Mouse (Mus musculus) neural tube, embryonic 13.5 days (tissue): ENCODE measurements around the gene Inppl1. TPM values are rescaled to one million over a fixed set of nuclear protein-coding genes. Genes with fewer than 3 reads are reported as not detected.
A peak's percentile ranks its signal among the peaks of the same experiment; 100 is the strongest.

Source experiments
- ATAC-seq: fragments of 200-750 bp; cut with Nextera tagmentation; 2 replicates; pipeline ENCODE4 v1.8.0; 2017; ENCODE audit warnings: low read depth, mild to moderate bottlenecking, moderate TSS enrichment, moderate library complexity
- H3K27ac ChIP-seq: fragments of 300-500 bp; sonication (generic); replicated peaks from 2 replicates; pipeline ENCODE4 v1.5.1; 2015; ENCODE audit warnings: moderate library complexity, mild to moderate bottlenecking, inconsistent platforms
- H3K27me3 ChIP-seq: fragments of 300-500 bp; sonication (generic); 2 replicates; pipeline ENCODE4 v1.6.1; 2015; ENCODE audit warnings: mild to moderate bottlenecking, inconsistent platforms
- H3K36me3 ChIP-seq: fragments of 300-500 bp; sonication (generic); 2 replicates; pipeline ENCODE4 v1.6.1; 2015; ENCODE audit warnings: mild to moderate bottlenecking, inconsistent platforms
- H3K4me1 ChIP-seq: fragments of 300-500 bp; sonication (generic); replicated peaks from 2 replicates; pipeline ENCODE4 v1.6.1; 2015; ENCODE audit warnings: inconsistent platforms
- H3K4me2 ChIP-seq: fragments of 300-500 bp; sonication (generic); 2 replicates; pipeline ENCODE4 v1.6.1; 2015; ENCODE audit warnings: inconsistent platforms, mild to moderate bottlenecking, moderate library complexity
- H3K4me3 ChIP-seq: fragments of 300-500 bp; sonication (generic); 2 replicates; pipeline ENCODE4 v1.5.1; 2015; ENCODE audit warnings: mild to moderate bottlenecking, inconsistent platforms
- H3K9ac ChIP-seq: fragments of 300-500 bp; sonication (generic); 2 replicates; pipeline ENCODE4 v1.6.1; 2015; ENCODE audit warnings: moderate library complexity, mild to moderate bottlenecking, inconsistent platforms
- H3K9me3 ChIP-seq: fragments of 300-500 bp; sonication (generic); 2 replicates; pipeline ENCODE4 v1.6.1; 2016; ENCODE audit warnings: inconsistent platforms
- WGBS: fragments of 180-500 bp; shearing (Covaris S2); methylation state at CpG from one replicate; pipeline ENCODE4 v1.1.7; 2015; 5-methylcytosine and 5-hydroxymethylcytosine counted together
- polyA plus RNA-seq: library from polyadenylated mRNA; unstranded; fragments of >200 nt; fragmentation: Nextera tagmentation; extraction: Ambion mirVana; gene quantifications from 2 replicates; pipeline ENCODE4 v1.2.1, GENCODE M21; 2015

Gene Inppl1
- polyA plus RNA-seq = 17.4 and 22.2 TPM in 2 replicates

- no peaks in the 10 kb centered on the region for H3K9me3 ChIP-seq
- peak within 1 kb of the TSS; percentile 82 for H3K9ac ChIP-seq
- peak within 1 kb of the TSS; percentile 98 for H3K4me2 ChIP-seq
- H3K36me3 ChIP-seq = no peaks in the 10 kb centered on the region
- peak within 1 kb of the TSS; percentile 87 for H3K27ac ChIP-seq
- H3K4me3 ChIP-seq = peak within 1 kb of the TSS; percentile 54
- peaks cover 52% of the 10 kb centered on the region for H3K4me1 ChIP-seq
- peak; percentile 74 for ATAC-seq
- no peaks in the 10 kb centered on the region; the same call in 1 of the 2 replicates for H3K27me3 ChIP-seq
- WGBS = under 1% methylated on average over 64 of the region's 64 CpGs
Measured at GRCm38 (mm10) chr7:101837606-101838471, at the start of gene Inppl1. Gene Inppl1, minus strand, starts transcription at chr7:101838229.

GRCm38 (mm10) chr7:101886274-101886673 lies 48.2 kb upstream of the Inppl1 start:
- H3K27me3 ChIP-seq = no peaks in the 10 kb centered on the region
- no peak overlapping the region for H3K4me3 ChIP-seq
- ATAC-seq = no peak
- WGBS = 87% methylated on average over 6 of the region's 6 CpGs
- H3K9me3 ChIP-seq = no peaks in the 10 kb centered on the region
- H3K4me2 ChIP-seq = no peak overlapping the region
- no peaks in the 10 kb centered on the region for H3K4me1 ChIP-seq
- H3K27ac ChIP-seq = no peak overlapping the region
- H3K9ac ChIP-seq = no peak overlapping the region
- no peaks in the 10 kb centered on the region for H3K36me3 ChIP-seq

- Histone ChIP-seq H3K4me2 (no peak overlapping the region), H3K27me3 (no peaks in the 10 kb centered on the region), H3K4me3 (no peak overlapping the region), H3K27ac (no peak overlapping the region), H3K36me3 (no peaks in the 10 kb centered on the region), H3K9me3 (no peaks in the 10 kb centered on the region), H3K9ac (no peak overlapping the region), H3K4me1 (no peaks in the 10 kb centered on the region)
- WGBS = 97% methylated on average over 4 of the region's 4 CpGs
- no peak for ATAC-seq
Measured at GRCm38 (mm10) chr7:101884160-101884559, 46.1 kb upstream of the Inppl1 start.

DNA sequence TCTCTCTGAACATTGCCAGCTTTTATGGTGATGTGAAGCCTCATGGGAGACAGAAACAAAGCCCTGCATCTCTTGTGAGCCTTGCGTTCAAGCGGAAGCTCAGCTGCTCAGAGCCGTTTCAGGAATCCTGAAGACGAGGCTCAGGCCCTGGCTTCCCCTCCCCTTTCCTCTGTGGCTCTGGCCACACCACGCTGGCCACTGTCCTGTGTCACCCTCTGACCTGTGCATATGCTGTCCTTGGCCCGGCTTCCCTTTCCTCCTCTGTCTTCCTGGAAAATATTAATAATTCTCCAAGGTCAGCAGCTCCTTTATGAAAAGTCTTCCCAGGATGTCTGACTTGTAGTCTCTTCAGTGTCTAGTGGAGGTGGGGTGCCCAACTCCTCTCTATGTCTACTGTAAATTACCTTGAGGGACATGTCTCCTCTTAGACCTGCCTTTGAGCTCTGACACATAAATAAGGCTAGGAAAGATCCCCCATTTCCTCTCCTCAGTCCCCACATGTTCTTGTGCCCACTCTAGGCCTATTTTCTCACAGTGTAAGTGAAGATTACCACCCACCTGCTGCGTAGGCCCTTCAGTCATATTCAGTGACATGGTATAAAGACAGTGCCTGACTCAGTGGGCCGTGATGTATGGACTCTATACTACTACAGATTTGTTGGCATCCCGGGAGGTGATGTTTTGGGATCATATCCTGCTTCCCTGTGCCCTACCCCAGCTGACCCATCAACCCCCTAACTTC lies 44.6 kb upstream of the Inppl1 start:
- no peak for ATAC-seq
- Histone ChIP-seq H3K36me3 (no peaks in the 10 kb centered on the region), H3K27me3 (no peaks in the 10 kb centered on the region), H3K9me3 (no peaks in the 10 kb centered on the region), H3K4me1 (no peaks in the 10 kb centered on the region), H3K27ac (no peak overlapping the region), H3K4me2 (no peak overlapping the region), H3K9ac (0 out of 2 replicates have a peak overlapping the region, but pooled peaks have one; percentile 17), H3K4me3 (no peak overlapping the region)
- WGBS = 56% methylated on average over 9 of the region's 9 CpGs

DNA sequence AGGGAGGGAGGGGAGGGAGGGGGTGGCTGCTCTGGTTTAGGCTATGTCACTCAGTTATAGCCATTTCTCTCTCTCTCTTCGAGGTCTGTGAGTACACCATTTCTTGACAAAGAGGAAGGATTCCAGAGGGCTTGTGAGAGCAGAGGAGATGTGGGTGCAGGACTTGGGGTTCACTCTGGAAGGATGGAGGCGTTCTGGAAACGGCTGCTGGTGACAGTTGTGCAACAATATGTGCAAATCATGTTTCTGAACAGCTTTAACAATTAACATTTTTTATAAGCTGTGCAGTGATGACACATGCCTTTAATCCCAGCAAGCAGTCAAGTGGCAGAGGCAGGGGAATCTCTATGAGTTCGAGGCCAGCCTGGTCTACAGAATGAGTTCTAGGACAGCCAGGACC lies 42.8 kb upstream of the Inppl1 start:
- Histone ChIP-seq H3K4me1 (no peaks in the 10 kb centered on the region), H3K27me3 (no peaks in the 10 kb centered on the region), H3K36me3 (no peaks in the 10 kb centered on the region), H3K27ac (no peak overlapping the region), H3K4me2 (no peak overlapping the region), H3K9me3 (no peaks in the 10 kb centered on the region), H3K9ac (no peak overlapping the region), H3K4me3 (no peak overlapping the region)
- WGBS = 81% methylated on average over 4 of the region's 4 CpGs
- ATAC-seq = no peak

DNA sequence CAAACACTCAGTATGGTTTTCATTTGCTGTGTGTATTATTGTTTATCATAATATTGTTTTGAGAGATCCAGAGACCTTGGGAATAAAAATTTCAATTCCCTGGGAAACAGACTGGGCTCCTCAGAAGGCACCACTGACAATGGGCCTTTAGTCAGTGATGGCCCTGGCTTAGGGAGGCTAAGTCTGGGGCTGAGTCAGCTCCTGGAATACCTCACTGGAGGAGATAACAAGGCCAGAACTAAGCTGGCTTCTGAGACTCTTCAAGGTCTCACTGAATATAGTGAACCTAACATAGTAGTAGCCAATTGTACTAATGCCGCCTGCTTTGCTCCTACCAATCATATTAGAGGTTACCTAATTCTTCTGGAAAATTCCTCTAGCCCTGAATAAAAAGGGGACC lies 37.9 kb upstream of the Inppl1 start:
- ATAC-seq = no peak
- Histone ChIP-seq H3K36me3 (no peaks in the 10 kb centered on the region), H3K4me1 (no peaks in the 10 kb centered on the region), H3K9me3 (no peaks in the 10 kb centered on the region), H3K4me3 (no peak overlapping the region), H3K27ac (no peak overlapping the region), H3K9ac (no peak overlapping the region), H3K4me2 (no peak overlapping the region), H3K27me3 (no peaks in the 10 kb centered on the region)
- WGBS = 100% methylated on average over 1 of the region's 1 CpGs

DNA sequence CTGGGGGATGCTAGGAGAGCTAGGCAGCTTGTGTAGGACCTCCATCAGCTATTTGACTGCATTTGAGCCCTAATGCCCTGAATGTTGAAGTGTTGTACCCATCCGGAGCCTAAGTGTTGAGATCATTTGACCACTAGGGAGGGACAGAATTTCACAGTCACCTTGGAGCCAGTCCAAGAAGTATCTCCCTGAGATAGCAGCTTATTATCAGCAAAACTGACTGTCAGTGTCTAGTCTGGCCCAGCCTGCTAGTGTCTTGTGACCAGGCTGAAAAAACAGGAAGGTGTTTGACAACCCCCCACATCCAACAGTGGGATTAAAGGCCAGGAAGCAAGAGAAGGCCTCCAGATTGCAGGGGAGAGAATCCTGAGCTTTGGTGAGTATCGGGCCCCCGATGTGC lies 33.3 kb upstream of the Inppl1 start:
- Histone ChIP-seq H3K36me3 (no peaks in the 10 kb centered on the region), H3K27ac (no peak overlapping the region), H3K4me3 (no peak overlapping the region), H3K4me1 (no peaks in the 10 kb centered on the region), H3K27me3 (no peaks in the 10 kb centered on the region), H3K9ac (no peak overlapping the region), H3K9me3 (no peaks in the 10 kb centered on the region), H3K4me2 (no peak overlapping the region)
- no peak for ATAC-seq
- WGBS = 94% methylated on average over 3 of the region's 3 CpGs

DNA sequence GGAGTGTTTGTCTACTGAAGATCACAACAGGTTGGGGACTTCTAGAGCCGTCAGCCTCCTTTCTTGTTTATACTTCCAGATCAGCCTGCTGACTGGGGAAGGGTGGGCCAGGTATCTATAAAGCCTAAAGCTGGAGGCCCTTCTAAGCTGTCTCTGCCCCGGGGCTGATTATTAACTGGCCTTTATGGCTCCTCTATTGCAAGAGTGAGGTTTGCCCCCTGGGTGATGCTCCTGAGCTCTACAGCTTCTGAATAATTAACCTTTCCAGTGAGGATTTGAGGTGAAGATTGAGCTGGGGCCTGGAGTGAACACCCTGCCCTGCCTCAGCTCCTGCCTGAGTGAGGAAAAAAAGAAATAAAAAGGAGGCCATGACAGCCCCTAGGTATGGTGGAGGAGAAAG lies 32.6 kb upstream of the Inppl1 start, which contains the start of gene Folr1:
Gene Folr1 (minus strand): TSS at position 160 of the 400 bp plus-strand sequence.
- 23% methylated on average over 2 of the region's 2 CpGs for WGBS
- H3K27me3 ChIP-seq = no peaks in the 10 kb centered on the region
- no peak for ATAC-seq
- no peak within 1 kb of the TSS for H3K4me3 ChIP-seq
- H3K36me3 ChIP-seq = no peaks in the 10 kb centered on the region
- no peaks in the 10 kb centered on the region for H3K4me1 ChIP-seq
- no peak within 1 kb of the TSS for H3K4me2 ChIP-seq
- no peak within 1 kb of the TSS for H3K9ac ChIP-seq
- no peaks in the 10 kb centered on the region for H3K9me3 ChIP-seq
- H3K27ac ChIP-seq = no peak within 1 kb of the TSS

DNA sequence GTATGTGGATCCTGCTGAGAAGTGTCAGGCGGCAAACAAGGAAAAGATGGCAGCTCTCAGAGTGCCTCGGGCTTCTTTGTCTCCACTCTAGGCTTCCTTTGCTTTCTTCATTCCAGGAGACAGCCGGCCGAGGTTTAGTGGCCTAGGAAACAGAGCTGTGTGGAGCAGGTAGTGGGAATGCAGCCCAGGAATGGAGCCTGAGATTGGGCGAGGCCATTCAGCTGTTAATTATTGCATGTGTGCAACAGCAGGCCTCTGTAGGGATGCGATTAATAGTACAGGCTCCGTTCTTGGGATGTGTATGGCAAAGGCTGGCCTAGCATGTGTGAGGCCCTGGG lies 31.1 kb upstream of the Inppl1 start:
- no peak overlapping the region for H3K27ac ChIP-seq
- no peak overlapping the region for H3K4me3 ChIP-seq
- no peak for ATAC-seq
- H3K9me3 ChIP-seq = no peaks in the 10 kb centered on the region
- no peak overlapping the region for H3K4me2 ChIP-seq
- no peaks in the 10 kb centered on the region for H3K36me3 ChIP-seq
- H3K9ac ChIP-seq = no peak overlapping the region
- no peaks in the 10 kb centered on the region for H3K27me3 ChIP-seq
- WGBS = 63% methylated on average over 7 of the region's 7 CpGs
- H3K4me1 ChIP-seq = no peaks in the 10 kb centered on the region

DNA sequence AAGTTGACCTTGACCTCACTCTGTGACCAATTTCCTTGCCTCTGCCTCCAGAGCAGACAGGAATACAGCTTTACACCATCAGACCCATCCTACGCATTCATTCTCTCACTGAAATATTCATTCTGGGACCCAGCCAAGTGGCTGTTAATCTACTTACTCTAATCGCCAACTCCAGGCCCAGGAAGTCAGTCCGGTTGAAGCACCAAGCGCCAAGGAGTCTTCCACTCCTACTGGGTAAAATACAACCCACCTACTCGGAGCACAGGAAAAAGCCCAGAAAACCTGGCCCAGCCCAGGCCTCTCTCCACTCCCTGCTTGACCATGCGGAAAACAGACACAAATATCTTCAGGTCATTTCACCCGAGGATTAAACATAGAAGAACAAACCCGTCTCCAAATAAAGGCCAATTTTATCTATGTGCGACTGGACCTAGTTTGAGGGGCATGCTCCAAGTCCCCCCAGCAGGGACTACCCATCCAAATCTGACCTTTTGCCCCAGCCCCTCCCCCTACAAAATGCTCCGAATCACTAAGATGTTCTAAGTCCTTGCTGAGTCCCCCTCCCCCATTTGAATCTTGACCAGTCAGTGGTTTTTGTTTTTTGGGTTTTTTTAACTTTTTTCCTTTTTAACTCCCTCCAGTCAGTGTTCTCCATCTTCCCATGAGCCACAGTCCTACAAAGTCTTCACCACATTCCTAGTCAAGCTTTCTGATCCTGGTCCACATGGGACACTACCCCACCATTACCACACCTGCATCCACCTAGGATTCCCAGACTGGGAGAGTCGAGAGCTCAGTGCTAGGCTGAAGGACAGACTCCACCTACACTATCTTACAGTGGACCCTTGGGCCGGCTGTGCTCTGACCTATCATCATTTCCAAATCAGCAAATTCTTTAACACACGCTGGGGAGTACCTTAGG lies 30.5 kb upstream of the Inppl1 start:
- no peaks in the 10 kb centered on the region for H3K27me3 ChIP-seq
- H3K36me3 ChIP-seq = no peaks in the 10 kb centered on the region
- no peak overlapping the region for H3K27ac ChIP-seq
- H3K9ac ChIP-seq = no peak overlapping the region
- ATAC-seq = no peak
- H3K4me1 ChIP-seq = no peaks in the 10 kb centered on the region
- no peaks in the 10 kb centered on the region for H3K9me3 ChIP-seq
- 66% methylated on average over 13 of the region's 13 CpGs for WGBS
- no peak overlapping the region for H3K4me2 ChIP-seq
- H3K4me3 ChIP-seq = no peak overlapping the region

DNA sequence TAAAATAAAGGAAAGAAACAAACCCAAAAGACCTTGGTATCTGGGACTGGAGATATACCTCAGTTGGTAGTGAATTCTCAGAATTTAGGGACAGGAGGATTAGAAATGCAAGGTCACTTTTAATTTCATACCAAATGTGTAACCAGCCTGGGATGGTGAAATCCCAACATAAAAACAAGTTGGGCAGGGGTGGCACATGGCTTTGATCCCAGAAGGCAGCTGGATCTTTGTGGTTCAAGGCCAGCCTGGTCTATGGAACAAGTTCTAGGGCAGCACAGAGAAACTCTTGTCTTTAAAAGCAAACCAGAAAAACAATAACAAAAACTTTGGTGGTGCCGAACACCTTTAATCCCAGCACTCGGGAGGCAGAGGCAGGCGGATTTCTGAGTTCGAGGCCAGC lies 29.5 kb upstream of the Inppl1 start:
- no peak for ATAC-seq
- no peak overlapping the region for H3K4me3 ChIP-seq
- H3K27ac ChIP-seq = no peak overlapping the region
- no peak overlapping the region for H3K9ac ChIP-seq
- H3K4me1 ChIP-seq = no peaks in the 10 kb centered on the region
- 97% methylated on average over 4 of the region's 4 CpGs for WGBS
- H3K27me3 ChIP-seq = no peaks in the 10 kb centered on the region
- H3K9me3 ChIP-seq = no peaks in the 10 kb centered on the region
- H3K4me2 ChIP-seq = no peak overlapping the region
- H3K36me3 ChIP-seq = no peaks in the 10 kb centered on the region
